Mouse (Mus musculus): Measurements from ENCODE around the gene Cldn22.
"Not testable (repeated sequence)": the region's sequence is repeated elsewhere in the genome, so short reads cannot be mapped to it uniquely, and the experiment has no call there.

Cldn22 gene

DNA sequence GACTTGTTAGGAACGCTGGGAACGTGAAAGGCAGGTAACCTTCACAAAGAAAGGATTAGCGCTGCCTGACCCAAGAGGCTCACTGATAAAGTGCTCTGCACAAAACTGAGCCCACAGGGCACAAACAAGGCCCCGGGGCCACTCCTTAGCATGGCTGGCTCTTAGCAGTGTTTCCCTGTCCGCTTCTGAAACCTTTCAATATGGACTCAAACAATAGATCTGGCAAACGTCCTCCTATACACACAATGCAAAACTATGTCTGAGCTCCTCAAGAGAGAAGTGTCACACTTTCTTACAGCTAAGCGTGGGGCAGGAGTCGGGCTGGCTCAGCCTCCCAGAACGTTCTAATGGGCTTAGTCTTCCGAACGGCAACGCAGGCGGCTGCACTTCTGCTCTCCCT is at the start of gene Cldn22:
Gene Cldn22, plus strand, starts transcription at position 301 of the 400 bp plus-strand sequence.
- DNase-seq = no peak

DNA sequence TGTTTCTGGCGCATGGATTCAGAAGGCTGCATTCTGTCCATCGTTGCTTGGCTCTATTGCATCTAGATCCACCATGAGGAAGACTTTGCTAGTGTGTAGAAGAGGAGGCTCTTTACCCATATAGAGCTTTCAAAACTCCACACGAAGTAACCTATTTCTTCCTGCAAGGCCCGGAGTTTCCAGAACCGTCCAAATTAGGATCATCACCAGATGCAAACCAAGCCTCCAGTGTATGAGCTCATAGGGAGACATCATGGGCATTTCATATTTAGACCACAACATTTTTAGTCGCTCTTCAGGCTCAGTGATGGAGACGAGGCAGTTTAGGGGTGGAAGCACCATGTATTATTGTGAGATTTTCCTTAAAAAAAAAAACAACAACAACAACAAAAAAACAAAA is 46.9 kb upstream of the Cldn22 start:
- no peak for DNase-seq

DNA sequence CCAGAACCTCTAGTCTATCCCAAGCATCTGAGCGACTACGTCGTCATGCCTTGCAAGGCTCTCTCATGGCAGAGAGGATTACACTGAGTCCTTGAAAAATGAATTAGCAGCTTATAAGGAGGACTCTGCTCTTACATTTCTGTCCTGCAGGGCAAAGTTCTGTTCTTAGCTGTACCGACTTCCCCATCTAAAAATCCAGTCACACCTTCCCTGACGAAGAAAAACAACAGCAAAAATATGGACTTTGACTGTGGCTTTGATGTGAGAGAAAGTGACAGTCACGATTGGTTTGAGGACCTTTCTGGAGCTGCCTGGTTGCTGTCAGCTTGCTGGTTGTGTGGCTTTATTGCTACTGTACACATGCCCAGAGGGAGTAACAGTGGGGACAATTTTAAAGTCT is 44.7 kb upstream of the Cldn22 start:
- DNase-seq = no peak

DNA sequence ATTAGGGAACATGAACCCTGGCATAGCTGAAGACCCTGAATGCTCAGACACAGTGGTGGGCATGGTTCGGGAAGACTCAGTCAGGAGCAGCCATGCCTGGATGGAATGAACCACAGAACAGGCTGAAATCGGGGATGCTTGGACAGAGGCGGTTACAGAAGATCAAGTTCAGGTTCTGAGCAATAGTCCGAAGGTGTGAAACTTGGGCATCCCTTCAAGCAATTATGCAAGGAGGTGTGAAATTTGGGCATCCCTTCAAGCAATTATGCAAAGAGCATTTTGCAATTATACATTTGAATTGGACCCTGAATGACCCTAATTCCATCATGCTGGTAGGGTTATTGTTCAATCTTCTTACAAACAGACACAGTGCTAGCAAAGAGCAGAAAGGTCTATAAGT is 42.4 kb upstream of the Cldn22 start:
- no peak for DNase-seq

DNA sequence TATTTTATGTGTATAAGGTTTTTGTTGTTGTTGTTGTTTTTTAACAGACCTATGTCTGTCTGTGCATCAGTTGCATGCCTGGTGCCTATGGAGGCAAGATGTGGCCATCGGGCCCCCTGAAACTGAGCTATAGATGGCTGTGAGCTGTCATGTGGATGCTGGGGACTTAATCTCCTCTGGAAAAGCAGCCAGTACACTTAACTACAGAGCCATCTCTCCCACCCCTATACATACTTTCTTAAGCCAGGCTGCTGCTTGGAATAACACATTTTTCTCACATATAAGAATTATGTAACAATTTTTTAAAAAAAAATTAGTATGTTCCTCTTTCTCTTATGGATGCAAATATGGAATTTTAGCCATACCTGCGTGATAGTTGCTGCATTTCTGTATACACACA is 40.7 kb upstream of the Cldn22 start:
- DNase-seq = no peak

DNA sequence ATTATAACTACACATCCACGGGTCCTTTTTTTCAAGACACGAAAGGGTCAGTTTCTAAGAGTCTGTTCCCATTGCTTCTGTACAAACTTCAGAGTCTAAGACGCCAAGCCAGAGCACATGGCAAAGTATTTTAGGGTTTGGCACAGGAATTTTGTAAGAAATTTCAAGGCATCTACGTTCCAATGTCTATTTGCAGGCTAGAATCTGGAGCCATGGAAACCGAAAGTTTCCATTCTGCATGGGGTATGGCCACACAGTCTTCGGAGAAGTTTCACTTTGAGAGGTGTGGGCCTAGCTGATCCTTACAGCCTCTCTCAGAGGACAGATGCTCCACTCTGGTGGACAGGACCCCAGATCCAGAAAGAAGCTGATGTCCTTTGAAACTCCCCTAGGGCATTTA is 40.3 kb upstream of the Cldn22 start:
- no peak for DNase-seq

DNA sequence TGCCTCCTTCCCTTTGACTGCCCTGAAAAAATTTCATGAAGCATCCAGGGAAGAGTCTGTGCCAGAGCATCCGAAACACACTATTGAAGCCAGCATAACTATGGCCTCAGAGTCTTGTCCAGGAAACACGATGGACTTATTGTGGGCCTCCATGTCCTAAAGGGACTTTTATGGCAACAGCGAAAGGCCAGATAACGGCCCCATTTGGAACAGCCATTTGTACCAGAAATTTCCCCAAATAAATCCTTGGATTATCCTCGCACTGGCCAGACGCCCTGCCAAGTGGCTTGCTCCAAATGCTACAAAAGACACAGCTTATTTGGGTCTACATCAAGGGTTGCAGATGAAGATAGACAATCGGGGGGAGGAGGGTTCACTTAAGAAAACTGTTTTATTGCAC is 39.8 kb upstream of the Cldn22 start:
- no peak for DNase-seq

DNA sequence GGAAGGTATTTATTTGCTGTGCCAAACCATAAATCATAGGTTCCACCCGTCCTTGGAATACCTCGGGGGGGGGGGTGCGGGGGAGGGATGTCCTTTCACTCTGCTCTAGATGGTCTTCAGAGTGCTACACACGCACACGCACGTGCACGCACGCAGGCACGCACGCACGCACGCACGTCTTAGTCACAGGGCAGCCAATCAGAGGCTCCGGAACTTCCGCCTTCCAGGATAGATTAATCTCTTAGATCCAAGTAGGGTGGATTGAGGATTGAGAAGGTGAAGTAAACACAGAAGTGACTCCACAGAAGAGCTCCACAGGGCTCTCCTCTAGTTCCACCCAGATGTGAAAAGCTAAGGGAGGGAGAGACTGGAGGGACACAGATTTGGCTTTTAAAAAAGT is 38.0 kb upstream of the Cldn22 start:
- no peak for DNase-seq

DNA sequence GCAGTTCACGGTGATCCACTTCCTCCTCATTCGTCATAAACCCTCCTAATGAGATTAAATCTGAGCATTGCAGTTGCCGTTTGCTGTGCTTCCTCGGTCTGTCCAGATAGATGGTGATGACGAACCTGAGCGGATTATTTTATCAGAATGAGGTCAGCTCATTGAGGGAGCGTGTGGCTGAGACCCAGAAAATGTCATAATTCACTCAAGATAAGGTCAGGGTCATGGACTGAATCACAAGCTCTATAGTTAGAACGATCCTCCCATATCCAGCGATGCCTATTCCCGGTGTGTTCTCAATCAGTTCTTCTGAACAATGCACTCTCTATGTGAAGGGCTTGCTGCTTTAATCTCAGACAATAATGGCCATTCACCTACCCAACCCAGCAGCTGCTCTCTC is 36.6 kb upstream of the Cldn22 start:
- no peak for DNase-seq

DNA sequence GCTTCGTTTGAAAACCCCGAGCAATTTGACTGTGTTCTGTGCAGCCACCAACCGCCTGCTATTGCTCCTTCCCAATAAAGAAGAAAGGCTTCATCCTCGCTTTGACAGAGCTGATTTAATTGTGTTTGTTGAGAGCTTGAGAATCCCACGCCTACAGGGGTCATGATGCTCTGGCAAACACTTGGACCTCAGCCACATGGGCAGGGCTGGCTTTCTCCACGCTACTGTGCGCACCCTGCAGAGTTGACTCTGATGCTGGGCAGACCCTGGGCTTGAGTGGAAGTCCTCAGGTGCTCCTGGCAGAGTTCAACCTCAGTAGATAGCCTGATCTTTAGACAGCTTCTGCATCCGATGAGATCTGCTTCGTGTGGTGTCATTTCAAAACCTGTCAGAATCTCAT is 32.3 kb upstream of the Cldn22 start:
- no peak for DNase-seq

DNA sequence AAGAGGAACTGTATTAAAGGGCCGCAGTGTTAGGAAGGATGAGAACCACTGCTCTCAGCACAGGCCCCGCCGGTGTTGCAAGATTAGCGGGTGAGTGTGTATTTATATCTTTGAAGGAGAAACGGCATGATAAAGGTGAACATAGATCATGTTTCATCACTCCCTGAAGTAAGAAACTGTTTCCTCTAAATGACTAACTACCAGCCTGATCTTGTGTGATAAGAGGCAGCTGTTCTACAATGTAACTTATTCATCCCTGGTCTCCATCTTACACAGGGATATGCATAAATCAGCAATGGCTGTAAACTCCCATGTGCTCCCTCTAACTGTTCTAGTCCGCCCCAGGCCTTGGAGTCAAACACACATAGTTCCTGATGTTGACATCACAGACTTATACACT is 24.8 kb upstream of the Cldn22 start:
- DNase-seq = no peak

DNA sequence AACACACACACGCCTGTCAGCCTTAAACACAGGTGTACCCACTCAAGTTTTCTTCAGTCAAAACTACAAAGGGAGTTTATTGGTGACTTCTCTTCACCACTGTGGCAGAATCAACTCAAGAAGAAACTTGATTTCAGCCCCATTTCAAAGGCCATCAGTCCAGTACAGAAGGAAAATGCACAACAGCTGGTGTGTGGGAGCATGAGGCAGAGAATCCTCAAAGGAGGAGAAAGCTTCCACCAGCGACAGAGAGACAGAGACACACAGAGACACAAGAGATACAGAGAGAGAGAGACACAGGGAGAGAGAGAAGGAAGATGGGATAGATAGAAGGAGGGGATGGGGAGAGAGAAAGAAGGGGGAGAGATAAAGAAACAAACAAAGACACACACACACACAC is 21.9 kb upstream of the Cldn22 start:
- DNase-seq = no peak

DNA sequence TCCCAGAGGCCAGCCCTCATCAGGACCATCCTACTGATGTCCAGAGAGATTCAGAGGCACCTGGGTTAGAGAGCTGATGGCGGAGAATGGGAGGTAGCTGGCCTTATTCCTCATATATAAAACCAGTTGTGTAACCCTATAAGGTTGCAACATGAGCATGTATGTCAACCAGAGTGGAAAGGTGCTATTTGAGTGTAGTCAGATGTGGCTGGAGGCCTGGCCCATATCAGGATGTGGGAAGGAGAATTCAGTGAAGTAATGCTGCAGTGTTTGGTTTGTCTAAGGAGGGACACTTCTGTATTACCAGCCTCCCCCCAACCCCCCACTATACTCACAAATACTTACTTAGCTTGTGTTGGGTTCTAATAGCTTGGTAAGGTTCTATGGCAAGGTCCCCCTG is 20.0 kb upstream of the Cldn22 start:
- DNase-seq = no peak

DNA sequence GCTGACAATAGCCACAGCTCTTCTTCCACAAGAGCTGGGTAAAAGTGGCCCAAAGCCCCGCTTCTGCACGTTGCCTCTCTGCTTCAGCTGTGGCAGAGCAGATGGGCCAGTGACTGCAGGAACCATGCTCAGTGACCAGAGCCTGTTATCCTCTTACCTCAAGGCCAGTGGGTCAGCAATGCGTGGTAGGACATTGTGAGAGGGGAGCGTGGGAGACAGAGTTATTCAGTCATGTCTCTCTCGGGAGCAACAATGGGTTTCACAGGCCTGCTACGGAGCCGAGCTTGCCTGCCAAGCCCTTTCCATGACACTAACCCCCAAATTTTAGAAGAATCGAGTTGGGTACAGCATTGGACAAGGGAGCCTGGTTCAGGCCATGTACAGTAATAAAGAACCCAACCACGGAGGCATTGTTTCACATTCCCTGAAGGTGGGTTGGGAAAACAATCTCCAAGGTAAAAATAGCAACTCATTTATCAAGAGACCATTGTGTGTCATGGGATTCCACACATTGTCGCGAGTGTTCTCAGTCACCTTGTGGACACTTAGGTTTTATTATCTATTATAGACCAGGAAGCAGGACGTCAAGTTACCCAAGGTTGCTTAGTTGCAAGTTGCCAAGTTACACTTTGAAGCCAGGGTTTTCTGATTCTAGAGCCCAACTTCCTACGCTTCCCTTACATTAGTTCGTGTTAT is 14.2 kb upstream of the Cldn22 start:
- DNase-seq = no peak

DNA sequence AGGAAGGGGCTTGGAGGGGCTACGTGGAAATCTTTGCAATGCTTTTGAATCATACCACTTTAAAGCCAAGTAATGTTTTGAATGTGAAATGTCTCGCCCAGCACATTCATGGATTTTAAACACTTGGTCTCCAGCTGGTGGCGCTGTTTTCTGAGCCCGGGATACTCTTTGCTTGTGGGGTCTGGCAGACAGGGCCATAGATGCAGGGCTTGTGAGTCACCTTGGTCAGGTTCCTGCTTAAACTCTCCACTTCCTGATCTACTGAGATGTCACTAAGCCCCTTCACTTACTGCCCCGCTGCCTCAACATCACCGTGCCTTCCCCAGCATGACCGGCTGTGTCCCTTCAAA is 13.6 kb upstream of the Cldn22 start:
- no peak for DNase-seq

DNA sequence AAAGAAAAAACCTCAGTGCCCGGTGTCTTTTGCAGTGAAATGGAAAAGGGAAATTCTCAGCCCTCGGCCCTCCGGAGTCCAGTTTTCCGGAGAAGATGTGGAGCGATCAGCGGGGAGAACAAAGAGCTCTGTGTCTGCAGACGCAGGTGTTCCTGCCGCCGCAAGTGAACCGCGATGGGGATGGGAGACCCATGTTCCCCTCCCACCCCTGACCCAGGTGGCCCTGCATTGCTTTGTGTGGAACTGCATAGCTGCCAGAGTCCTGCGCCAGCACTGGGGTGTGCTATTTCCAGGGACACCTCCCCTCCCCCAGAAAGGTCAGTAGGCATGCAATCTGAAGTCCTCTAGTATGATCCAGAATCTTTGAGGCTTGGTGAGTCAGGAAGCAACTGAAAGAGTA is 13.1 kb upstream of the Cldn22 start:
- DNase-seq = no peak

DNA sequence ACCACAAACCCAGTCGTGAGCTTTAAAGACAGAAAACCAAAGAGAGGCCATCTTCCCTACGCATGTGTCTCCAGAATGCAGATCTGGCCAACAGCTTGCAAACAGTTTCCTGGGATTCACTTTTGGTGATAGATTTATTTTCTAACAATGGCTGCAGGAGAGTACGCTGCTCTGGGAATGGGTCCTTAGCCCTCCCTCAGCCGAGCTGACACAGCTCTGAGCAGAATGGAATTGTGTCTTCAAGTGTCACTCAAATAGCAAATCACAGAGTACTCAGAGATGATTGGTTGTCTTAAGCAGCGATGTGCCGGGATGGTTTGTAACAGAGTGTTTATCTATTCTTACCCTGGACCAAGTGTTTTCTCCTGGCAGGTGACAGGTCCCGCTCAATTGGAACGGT is 5.2 kb upstream of the Cldn22 start:
- DNase-seq = no peak

DNA sequence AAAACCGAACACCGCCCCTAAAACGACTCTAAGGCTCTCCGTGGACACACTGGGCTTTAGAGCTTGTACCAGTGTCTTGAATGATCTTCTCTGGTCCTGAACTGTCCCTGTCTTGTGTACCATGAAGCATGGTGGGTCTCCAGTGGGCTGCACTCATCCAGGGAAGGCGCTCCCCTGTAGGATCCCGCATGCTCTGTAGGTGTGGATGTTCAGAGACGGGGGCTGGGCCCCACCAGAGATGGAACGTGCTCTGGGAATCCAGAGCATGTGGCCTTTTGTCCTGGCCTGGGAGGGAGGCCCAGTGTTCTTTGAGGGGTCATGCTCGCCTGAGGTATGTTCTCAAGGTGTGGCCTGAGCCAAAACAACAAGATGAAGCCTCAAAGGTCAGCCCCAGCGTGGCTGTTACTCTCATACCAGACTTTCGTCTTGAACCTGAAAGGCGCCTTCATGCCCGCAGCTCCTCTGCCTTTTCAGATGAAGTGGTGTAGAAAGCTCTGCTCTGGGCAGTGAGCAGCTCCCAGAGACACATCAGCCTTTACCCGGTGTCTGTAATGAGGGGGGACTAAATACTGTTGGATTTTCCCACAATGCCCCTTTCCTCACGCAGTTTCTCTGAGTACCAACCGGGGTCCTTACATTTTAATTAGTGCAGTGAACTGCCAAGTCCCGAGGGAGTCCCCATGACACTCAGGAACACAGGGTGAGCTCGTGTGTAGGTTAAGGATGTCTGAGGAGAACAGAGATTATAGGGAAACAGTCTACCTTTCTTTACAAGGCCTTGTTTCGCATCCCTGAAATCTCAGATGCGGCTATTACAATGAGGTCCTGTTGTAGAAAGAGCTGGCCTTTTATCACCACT is 3.1 kb upstream of the Cldn22 start:
- no peak for DNase-seq

DNA sequence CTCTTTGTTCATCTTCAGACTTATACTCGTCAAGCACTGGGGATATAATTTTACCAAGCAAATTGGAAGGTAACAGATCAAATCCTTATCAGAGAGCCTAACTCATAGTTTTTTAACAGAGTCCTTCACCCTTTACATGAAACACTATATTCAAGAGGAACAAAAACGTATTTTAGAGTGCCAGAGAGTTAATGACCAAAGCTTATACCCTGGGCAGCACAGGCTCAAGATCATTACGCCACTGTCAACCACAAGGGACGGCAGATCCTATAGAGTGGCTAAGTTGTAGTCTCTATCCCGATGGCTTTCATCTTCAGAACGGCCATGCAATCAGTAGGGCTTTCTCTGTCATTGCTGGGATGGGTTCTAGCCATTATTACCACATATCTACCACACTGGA is 2.4 kb upstream of the Cldn22 start, which contains the start of gene Cldn24:
Gene Cldn24, plus strand, starts transcription at position 301 of the 400 bp plus-strand sequence.
- DNase-seq = no peak

DNA sequence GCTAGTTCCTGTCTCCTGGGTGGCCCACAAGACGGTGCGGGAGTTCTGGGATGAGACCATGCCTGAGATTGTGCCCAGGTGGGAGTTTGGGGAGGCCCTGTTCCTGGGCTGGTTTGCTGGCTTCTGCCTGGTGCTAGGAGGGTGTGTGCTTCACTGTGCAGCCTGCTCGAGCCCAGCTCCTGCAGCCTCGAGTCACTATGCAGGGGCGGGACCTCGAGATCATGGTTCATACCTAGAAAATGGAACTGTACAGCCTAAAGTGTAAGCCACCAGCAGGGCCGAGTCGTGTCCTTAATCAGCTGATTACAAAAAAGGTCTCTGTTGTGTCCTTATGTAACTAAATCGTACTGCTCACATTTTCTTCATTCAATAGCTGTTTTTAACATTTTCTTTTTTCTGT is 1.7 kb upstream of the Cldn22 start:
- not testable (repeated sequence) for DNase-seq

DNA sequence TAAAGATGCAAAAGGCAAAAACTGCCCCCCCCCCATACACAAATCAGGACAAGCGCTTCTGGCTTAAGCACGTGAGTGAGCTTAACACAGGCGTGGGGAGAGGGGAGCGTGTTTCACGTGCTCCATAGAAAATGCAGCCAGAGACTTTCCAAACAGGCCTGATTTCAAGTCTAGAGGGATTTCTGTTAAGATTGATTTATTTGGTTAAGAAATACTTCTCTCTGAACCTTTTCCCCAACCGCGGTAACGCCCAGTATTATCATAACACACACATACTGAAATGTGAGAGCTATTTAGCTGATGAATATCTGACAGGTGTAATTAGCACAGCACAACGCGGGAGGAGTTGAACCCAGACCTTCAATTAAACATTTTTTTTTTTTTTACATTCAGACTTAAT is 505 bp upstream of the Cldn22 start:
- DNase-seq = no peak

DNA sequence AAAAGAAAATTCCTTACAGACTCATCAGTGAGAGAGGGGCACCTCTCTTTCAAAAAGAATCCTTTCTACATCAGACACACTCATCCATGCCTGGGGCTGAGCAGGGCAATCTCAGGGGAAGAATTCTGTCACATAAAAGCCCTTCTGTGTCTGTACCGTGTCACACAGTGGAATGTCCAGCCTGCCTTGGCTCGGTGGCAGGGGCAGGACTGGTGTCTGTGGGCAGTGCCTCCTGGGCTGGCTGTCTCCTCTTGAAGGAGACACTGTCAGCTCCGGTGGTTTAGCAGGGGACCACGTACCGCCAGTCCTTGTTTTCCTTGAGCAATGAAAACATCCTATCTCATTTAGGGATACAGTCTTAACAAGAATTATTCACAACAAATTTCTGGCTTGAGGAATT is 1.3 kb downstream of the Cldn22 start:
- DNase-seq = no peak

DNA sequence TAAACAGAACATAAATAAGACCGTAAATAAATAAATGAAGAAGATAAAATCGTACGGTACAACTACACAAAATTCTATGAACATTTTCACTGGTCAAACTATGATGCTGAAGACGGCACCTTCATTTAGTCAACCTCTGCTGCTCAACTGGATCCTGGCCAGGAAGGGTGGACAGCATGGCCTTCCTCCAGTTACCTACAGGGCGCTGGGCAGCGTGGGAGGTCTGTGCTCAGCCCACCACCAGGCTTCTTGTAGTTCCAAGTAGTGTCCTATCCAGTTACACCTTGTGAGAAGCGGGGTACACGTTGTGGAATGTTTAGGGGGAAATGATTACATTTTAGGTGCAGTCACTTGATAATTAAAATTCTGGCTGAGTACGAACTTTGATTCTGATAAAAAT is 2.6 kb downstream of the Cldn22 start:
- DNase-seq = no peak

DNA sequence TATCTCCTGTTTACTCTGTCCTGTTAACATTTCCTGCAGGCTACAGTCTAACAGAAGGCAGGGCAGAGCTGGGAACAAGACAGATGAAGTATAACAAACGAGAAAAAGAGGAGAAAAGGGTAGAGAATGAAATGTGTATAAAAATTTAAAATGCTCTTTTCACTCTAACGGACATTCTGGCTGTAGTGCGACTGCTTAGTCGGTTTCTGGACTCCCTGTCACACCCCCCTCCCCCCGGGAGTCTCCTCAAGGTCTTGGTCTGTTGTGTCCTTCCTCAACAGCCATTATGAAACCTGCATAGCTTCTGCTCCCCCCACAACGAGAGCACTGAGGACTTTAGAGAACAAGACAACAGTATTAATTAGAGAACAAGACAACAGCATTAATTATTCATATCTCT is 8.3 kb downstream of the Cldn22 start:
- DNase-seq = no peak

DNA sequence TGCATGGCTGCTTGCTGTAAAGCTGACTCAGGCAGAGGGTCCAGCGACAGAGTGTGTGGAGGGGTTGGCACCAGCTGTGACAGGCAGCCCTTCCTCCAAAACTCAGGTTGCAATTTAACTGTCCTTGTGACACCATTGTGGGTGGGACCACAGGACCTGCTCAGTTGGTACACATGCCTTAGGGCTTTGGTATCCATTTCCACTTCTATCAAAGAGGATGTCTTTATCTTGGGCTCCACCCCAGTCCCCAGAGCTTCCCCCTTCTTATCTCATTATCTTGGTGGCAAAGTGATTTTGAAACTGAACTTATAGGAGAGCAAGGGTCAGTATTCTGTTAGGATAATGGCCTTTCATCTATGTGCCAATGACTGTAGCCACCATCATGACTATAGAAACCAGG is 9.7 kb downstream of the Cldn22 start:
- no peak for DNase-seq
